Mouse (Mus musculus) thymus, postnatal 14 days (tissue): Measurements from ENCODE around the gene Cyp4f17.
"Not testable (repeated sequence)": the region's sequence is repeated elsewhere in the genome, so short reads cannot be mapped to it uniquely, and the experiment has no call there.

ENCODE experiments used
- DNase-seq: peaks from one replicate; pipeline ENCODE4 v3.0.0; 2021

Cyp4f17 gene

DNA sequence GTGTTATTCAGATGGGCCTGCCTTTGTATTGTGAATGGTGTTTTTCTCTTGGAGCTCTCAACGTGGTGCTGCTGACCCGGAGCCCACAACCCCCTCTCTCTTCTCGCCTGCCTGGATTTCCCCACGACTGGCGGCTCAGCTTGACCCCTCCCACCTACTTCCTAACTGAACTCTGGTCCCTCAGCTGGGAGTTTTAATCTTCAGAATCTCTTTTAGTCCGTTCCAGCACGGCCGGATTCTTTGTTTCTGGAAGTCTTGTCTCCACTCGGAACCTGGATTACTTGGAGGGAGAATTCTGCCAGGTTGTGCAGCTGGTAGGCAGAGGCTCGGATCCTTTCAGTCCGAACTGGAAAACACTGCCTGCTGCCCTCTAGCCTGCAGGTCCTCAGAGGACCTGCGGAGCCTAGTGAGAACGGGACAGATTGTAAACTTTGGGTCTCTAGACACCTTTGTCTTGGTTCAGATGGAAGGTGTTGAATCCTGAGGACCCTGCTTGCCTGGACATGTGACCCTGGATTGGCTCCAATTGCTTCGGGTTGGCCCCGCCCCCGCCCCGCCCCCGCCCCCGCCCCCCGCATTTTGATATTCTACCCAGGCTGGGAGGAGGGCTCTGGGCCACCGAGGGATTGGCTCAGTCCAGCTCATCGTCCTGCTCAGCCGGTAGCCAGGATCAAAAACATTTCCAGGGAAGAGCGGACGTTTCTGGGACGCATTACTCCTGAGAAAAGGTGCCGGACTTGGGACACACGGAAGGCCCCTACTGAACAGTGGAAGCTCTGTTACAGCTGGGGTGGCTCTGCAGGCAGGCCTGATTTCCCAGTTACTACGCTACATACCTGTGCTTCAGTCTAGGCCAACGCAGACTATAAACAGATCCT is at the start of gene Cyp4f17:
TSS of gene Cyp4f17 (plus strand) at position 200 of the 878 bp plus-strand sequence.
- DNase-seq = no peak

DNA sequence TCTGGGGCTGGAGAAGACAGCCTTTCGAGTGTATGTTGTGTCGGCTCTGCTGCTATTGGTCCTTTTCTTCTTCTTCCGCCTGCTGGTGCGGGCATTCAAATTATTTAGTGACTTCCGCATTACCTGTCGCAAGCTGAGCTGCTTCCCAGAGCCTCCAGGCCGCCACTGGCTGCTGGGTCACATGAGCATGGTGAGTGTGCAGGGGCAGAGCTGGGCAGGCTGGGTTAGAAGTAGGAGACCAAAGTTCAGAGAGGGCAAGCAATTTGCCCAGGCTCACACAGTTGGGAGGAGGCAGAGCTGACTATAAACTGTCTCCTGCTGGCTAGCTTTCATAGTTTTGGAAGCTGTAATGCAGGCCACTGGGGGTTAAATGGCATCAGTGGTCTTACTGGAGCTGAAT is 37.4 kb upstream of the Cyp4f17 start:
- DNase-seq = no peak

DNA sequence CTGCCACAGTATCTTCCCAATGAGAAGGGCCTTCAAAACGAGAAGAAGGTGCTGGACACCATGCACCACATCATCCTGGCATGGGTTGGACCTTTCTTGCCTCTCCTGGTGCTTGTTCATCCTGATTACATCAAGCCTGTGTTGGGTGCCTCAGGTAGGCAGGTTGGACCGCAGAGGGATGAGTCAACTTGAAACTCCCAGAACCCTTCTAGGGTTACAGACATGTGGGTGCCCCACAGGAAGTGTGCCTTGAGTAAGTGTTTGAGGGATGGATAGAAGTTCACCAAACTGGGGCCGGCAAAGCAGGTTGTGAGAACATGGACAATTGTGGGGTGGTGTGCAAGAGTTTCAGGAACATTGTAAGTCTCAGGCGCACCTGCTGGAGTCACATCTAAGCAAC is 35.1 kb upstream of the Cyp4f17 start:
- DNase-seq = no peak

DNA sequence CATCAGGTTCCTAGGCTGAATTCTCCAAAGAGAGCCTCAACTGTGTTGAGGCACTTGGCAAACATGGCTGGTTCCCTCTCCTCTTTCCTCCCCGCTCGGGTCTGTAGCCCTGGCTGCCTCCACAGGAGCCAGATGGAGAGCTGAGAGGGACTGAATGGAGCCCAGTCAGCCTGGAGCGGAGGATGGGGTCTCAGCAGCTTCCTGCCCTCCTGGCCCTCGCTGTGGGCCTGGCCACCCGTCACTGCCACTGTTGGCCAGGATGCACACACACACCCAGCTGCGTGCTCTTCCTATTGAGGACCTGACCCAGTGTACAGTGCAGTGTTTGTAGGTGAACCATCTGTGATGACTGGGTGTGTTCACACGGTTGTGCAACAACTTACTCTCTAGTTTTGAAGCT is 33.7 kb upstream of the Cyp4f17 start:
- no peak for DNase-seq

DNA sequence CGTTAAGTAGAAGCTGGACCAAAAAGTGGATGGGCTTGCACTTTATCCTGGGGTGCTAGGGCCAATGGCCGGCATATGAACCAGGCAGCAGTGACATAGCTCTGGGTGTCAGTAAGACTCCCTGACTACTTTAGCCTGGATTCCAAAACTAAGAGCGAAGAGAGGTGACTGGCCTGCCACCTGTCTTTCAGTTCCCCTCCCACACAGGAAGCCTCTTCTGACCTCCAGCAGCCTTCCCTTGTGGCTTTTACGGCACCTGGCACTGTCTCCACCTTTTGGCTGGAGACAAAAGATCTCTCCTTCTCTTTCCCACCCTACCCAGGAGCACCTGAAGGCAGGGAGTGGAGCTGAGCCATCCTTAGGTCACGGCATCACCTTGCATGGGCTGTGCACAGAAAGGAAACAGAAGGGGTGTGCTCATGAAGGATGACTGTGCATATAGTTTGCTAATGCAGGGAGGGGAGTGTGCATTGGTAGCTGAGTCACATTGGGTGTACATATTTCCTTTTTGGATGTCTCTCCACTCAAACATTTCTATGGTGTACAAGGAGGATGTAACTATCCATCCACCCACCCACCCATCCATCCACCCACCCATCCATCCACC is 30.8 kb upstream of the Cyp4f17 start:
- no peak for DNase-seq

DNA sequence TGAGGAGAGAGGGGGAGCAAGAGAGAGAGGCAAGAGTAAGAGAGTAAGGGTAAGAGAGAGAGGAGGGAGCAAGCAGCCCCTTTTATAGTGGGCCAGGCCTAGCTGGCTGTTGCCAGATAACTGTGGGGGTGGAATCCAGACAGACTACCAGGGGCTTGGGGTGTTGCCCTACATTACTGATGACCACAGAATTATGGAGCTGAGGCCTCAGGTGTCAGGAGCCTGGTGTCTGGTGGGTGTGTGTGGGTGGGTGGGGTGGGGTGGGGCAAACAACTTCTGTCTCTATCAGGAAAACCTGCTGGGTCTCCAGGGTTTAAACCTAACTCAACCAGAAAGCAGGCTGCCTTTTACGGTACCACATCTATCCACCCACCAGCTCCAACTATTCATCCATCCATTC is 28.6 kb upstream of the Cyp4f17 start:
- no peak for DNase-seq

DNA sequence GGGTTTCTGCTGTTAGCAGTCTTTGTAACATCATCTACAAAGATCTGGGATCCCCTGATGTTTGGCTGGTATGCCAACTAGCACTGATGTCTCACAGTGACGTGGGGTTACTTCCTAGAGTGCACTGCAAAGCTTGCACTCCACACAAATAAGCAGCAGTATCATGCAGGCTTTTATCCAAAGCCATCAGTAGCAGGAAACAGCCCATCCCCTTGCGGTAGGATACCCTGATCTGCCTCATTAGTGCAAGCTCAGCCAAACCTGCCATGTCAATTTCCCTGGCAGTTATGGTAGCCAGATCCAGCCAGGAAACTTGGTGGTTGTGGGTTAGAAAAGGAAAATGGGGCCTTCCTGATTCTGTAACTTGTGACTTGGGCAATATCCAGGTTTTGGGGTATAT is 27.1 kb upstream of the Cyp4f17 start:
- no peak for DNase-seq

DNA sequence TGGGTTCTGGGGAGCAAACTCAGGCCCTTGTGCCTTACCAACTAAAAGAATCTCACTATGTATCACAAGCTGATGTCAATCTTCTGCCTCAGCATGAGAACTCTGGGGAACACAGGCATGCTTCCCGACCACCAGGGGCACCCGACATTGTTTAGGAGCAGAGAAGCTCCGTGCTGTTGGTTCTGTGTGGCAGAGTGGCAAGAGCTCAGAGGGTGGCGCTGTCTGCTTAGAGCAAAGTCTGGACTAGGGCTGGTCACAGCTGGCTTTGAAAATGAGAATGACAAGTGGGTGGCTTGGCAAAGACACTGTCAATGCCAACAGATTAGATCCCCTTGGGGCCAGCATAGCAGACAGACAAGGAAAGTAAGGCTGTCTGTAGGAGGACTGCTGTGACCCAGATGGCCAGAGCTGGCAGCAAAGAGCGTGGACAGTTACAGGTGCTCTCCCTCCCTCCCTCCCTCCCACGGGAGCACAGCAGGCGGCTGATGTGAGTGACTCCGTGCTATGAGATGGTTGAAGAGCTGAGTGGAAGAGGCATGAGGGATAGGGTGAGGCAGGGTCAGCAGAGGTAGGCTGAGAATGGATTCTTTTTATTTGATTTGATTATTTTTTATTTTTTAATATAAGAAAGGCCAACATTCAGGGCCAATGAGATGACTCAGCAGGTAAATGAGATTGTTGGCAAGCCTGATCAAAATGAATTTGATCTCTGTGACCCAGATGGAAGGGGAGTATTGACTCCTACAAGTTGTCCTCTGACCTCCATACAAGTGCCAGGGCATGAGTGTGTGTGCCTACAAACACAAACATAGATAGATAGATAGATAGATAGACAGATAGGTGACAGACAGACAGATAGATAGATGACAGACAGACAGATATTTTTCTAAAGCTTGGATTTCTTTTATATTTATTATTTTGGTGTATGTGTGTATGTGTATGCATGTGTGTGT is 26.0 kb upstream of the Cyp4f17 start:
- DNase-seq = peak; percentile 27

DNA sequence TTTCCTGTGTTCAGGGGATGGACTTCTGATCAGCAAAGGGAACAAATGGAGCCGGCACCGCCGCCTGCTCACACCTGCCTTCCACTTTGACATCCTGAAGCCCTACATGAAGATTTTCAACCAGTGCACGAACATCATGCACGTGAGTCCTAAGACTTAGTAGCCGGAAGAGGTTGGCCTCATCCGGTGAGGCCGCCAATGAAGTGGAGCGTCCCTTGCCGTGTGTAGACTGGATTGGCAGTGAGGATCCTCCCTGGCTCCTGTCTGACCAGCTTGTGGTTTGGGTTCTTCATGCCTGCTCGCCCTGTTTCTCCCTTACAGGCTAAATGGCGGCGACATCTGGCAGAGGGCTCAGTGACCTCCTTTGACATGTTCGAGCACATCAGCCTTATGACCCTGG is 24.1 kb upstream of the Cyp4f17 start:
- no peak for DNase-seq

DNA sequence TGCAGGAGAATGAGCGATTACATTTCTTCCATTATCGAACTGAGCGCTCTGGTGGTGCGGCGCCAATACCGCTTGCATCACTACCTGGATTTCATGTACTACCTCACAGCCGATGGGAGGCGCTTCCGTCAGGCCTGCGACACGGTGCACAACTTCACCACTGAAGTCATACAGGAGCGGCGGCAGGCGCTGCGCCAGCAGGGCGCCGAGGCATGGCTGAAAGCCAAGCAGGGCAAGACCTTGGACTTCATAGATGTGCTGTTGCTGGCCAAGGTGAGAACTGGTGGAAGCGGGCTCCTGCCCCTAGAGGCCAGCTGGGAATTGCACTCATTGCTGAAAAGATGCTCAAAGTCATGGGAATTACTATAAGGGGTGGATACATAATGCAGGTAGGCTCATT is 22.6 kb upstream of the Cyp4f17 start:
- peak; percentile 66 for DNase-seq

DNA sequence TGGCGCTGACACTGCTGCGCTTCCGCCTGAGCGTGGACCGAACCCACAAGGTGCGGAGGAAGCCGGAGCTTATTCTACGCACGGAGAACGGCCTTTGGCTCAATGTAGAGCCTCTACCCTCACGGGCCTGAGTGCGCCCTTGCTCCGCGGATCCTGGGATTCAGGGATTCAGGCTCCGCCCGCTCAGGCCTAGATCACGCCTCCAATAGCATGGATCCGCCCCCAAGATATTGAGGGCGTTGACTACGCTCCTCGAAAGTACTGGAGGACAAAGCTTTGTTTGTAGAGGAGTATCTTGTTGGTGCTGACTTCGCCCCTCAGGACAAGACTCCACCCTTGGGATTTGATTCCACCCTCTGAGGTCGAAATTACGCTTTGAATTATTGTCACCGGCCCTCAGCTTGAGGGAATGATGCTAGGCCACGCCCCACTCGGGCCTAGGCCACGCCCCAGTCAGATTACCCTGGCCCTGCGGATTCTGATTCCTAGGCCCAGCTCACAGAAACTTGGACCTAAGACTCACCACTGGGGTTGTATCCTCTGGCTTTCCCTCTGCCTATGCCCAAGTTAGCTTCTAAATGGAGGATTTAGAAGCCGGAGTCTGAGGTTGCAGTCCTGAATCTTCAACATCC is 13.4 kb upstream of the Cyp4f17 start:
- DNase-seq = no peak

DNA sequence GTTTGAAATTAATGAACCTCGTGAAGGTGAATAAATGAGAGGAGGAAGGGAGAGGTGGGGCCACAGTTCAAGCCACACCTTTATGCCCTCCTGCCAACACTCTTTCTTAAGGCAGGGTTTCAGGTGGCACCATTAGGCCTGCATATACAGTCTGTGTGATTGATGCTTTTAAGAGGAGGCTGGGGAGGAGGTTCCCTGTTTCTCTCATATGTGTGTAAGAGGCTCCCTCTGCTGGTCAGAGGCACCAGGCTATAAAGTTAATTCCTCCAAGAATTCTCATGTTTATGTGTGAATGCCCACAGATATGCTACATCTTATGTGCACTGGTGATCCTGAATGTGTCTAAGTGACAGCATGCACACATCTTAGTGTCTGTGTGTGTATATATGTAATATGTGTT is 11.2 kb upstream of the Cyp4f17 start:
- peak; percentile 75 for DNase-seq

DNA sequence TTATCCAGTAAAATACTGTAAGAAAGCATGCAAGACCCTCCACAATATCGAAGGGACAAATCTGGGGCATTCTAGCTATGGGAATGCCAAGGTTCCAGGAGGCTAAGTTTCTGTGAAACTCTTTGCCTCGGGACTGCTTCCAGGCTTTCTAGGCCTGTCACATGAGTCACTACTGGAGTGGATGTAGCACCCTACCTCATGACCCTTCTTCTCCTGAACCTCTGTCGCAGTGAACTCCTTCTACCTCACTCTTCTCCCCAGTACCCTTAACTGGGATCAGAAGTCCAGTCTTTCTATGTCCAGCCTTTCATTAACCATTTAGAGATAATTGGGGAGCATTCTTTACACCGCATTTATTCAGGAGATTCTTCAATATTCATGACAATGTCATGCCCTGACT is 5.3 kb upstream of the Cyp4f17 start:
- not testable (repeated sequence) for DNase-seq

DNA sequence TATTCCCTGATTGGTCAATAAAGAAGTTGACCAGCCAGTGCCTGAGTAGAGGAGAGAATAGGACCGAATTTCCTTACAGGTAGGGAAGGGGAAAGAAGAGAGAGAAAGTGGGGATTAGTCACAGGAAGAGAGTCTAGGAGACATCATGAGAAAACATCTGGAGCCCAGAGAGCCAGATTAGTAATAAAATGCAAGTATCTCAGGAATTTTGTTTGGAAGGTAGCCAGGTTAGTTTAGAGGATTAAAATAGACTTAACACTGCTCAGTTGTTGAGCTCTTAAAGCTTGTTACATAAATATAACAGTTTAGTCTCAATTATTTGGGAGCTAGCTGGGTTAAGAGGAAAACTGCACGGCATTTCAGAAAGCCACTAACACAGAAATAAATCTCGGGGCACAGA is 4.8 kb upstream of the Cyp4f17 start:
- DNase-seq = no peak

DNA sequence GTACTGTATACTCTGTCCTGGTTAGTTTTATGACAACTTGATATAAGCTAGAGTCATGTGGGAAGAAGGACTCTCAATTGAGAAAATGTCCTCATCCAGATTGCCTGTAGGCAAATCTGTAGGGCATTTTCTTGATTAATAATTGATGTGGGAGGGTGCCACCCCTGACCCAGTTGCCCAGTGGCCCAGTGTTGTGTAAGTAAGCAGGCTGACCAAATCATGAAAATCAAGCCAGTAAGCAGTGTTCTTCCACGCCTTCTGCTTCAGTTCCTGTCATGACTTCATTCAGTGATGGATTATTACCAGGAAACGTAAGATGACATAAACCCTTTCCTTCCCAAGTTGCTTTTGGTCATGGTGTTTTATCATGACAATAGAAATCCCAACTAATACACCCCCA is 2.7 kb upstream of the Cyp4f17 start:
- no peak for DNase-seq

DNA sequence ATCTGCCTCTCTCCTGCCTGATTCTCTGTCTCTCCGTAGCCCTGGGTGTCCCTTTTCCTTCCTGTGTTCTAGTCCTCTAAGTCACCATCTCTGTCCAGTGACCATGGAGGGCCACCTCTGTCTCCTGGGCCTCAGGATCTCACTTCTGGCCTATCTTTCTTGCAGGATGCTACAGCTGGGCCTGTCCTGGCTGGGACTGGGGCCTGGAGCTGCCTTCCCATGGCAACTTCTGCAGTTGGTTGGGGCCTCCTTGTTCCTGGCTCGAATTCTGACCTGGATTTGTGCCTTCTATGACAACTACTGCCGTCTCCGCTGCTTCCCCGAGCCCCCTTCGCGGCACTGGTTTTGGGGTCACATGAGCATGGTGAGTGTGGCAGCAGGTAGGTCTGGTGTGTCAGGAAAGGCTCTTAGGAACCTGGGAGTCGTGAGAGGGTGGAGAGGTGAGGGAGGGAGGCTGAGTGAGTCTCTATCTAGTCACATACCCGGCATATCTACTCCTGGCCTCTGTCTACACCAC is 937 bp downstream of the Cyp4f17 start:
- no peak for DNase-seq

DNA sequence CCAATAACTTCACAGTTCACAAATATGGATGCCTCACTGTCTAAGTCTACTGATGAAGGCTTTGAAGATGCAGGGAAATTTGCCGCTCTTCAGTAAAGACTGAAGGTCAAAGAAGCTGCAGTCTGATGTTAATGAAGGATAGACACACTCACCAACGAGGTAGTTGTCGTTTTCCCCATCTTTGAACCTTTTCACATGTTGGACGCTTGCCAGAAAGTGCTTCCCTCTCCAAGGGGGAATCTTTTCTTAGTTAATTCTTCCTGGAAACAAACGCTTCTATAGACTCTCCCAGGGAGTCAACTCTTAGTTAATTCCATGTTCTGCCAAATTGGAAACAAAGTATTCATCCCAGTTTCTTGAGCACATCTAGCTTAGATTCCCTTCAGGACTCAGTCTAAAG is 10.3 kb downstream of the Cyp4f17 start:
- DNase-seq = no peak

DNA sequence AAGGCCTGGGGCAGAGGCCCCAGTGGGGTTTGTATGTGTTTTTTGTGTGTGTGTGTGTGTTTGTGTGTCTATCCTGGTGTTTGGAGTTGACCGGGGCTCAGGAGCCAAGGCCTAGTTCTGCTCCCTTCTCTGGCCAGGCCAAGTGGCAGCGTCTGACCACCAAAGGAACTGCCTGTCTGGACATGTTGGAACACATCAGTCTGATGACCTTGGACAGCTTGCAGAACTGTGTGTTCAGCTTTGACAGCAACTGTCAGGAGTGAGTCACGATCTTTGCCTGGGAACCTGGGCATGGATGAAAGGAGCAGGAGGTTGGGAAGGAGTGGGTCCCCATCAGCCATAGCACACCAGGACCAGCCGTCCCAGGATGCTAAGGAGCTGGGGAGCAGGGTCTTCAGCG is 16.1 kb downstream of the Cyp4f17 start:
- no peak for DNase-seq

DNA sequence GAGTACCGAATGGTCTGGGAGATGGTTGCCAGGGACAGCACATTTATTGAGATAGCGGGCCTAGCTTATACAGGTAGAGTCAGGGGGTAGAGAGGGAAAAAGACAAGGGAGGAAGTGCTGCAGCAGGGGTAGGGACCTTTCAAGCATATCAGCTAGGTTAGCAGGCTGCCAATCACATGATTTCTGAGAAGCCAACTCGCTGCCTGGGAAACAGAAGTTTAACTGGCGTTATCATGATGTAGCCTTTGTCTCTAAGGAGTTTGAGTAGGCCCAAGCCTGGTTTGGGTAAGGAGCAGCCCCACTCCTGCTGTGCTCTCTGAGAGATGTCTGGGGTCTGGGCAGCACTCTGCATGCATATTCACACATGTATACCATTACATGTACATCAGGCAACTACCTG is 16.5 kb downstream of the Cyp4f17 start:
- DNase-seq = no peak

DNA sequence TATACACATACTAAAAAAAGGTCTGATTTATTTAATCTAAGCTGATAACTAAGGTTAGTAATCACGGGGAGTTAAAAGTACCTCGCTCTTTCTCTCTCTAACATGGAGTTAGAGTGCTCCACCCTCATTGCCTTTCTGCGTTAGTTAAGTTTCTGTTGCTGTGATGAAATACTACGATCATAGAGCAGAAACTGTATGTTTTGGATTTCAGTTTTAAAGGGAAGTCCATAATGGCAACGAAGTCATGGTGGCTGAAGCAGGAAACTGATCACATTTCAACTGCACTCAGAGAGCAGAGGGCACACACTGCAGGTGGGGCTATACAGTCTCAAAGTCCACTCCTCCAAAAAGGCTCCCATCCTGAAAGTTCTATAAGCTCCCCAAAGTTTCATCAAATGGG is 17.0 kb downstream of the Cyp4f17 start:
- no peak for DNase-seq

DNA sequence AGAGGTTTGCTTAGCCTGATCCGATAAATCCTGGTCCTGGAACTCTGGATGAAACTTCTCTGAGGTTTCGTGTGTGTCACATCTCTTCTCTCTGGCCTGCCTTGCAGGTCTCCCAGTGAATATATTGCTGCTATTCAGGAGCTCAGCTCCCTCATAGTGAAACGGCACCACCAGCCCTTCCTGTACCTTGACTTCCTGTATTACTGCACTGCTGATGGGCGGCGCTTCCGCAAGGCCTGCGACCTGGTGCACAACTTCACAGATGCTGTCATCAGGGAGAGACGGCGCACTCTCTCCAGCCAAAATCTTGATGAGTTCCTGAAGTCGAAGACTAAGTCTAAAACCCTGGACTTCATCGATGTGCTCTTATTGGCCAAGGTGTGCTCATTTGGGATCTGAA is 18.0 kb downstream of the Cyp4f17 start:
- DNase-seq = peak; percentile 56

DNA sequence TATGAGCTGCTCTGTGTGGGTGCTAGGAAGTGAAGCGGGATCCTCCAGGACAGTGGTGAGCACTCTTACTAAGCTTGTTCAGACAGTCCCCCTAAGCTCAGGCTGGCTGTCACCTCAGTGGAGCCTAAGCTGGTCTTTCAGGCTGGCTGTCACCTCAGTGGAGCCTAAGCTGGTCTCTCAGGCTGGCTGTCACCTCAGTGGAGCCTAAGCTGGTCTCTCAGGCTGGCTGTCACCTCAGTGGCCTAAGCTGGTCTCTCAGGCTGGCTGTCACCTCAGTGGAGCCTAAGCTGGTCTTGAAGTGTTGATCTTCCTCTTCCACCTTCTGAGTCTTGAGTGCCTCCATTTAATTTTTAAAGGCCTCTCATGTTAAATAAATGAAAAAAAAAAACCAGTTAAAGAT is 20.5 kb downstream of the Cyp4f17 start:
- DNase-seq = not testable (repeated sequence)

DNA sequence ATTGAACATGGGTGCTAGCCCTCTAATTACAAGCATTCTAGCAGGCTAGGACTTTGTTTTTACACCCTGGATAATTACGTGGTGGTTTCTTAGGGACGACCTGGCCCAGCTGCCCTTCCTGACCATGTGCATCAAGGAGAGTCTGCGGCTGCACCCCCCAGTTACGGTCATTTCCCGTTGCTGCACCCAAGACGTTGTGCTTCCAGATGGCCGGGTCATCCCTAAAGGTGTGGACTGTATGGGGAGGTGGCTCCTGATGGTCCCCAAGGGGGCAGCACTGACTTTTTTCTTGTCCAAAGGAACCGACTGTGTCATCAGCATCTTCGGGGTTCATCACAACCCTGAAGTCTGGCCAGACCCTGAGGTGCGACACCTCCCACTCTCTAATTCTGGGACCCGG is 21.9 kb downstream of the Cyp4f17 start:
- DNase-seq = no peak
